Mouse (Mus musculus): ENCODE measurements around the gene Ptma. TPM values are rescaled to one million over a fixed set of nuclear protein-coding genes. Genes with fewer than 3 reads are reported as not detected.

Gene Ptma
- polyA plus RNA-seq (2014; fragmentation: Nextera tagmentation; extraction: Ambion mirVana): 2,309 and 2,480 TPM in 2 replicates

DNA sequence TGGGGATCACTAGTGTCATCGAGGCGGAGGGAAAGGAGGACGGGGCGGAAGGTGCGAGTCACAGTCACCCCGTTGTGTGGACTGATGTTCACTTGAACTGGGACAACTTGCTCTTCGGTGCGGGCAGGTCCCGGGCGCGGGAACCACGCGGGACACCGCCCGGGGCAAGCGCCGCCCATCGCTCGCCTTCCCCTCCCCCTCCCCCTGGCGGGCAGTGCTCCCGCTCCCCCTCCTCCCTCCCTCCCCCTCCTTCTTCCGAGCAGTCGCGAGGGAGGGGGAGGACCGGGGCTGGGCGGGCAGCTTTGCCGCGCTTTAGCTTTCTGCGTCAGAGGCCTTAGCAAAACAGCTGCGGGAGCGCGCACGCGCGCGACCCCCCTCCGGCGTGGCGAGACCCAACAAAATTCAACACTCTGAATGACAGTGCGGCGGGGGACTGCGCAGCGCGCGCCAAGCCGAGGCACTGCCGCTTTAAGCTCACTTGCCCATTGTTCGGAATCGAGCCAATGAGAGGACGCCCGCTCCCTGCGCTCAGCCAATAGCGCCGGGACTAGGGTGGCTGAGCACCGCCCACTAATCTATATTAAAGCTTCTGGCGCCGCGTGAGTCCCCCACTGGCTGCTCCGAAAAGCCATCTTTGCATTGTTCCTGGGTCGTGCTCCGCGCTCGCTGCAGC, at the start of gene Ptma:
Gene Ptma (plus strand): TSS at position 611 of the 673 bp plus-strand sequence.
- peaks cover 24% of the 10 kb centered on the region for H3K36me3 ChIP-seq (ENCODE audit: control insufficient read depth, insufficient read depth, low read length)
- peak; percentile 100 for DNase-seq (ENCODE audit: low spot score)

GRCm38 (mm10) chr1:86477738-86478285, 48.7 kb upstream of the Ptma start:
- Histone ChIP-seq H3K9ac (ENCODE audit: low read length) (no peak overlapping the region), H3K4me3 (ENCODE audit: low read depth, low read length) (no peak overlapping the region), H3K9me3 (replicated peaks; ENCODE audit: control insufficient read depth, low read length) (no peaks in the 10 kb centered on the region), H3K27ac (ENCODE audit: low read depth, low read length) (no peak overlapping the region), H3K36me3 (ENCODE audit: control insufficient read depth, insufficient read depth, low read length) (no peaks in the 10 kb centered on the region), H3K4me2 (ENCODE audit: low read length) (no peak overlapping the region), H3K27me3 (replicated peaks; ENCODE audit: control insufficient read depth, insufficient read depth, low read length) (no peaks in the 10 kb centered on the region), H3K4me1 (ENCODE audit: control insufficient read depth, insufficient read depth, low read length) (peaks cover 2% of the 10 kb centered on the region; the same call in 1 of the 2 replicates)
- whole genome bisulfite sequencing: 88% methylated on average over 5 of the region's 5 CpGs
- ATAC-seq (no peak), DNase-seq (ENCODE audit: low spot score) (no peak)

More for the DNA sequence above, at the start of gene Ptma:
- Histone ChIP-seq H3K4me3 (ENCODE audit: low read depth, low read length) (peak within 1 kb of the TSS; percentile 100), H3K9ac (ENCODE audit: low read length) (peak within 1 kb of the TSS; percentile 100), H3K9me3 (replicated peaks; ENCODE audit: control insufficient read depth, low read length) (no peaks in the 10 kb centered on the region), H3K27ac (ENCODE audit: low read depth, low read length) (peak within 1 kb of the TSS; percentile 100), H3K4me2 (ENCODE audit: low read length) (peak within 1 kb of the TSS; percentile 96), H3K27me3 (replicated peaks; ENCODE audit: control insufficient read depth, insufficient read depth, low read length) (no peaks in the 10 kb centered on the region), H3K4me1 (ENCODE audit: control insufficient read depth, insufficient read depth, low read length) (peaks cover 23% of the 10 kb centered on the region)
- under 1% methylated on average over 53 of the region's 63 CpGs for WGBS
- peak; percentile 94 for ATAC-seq

- no peak for ATAC-seq
Observed at GRCm38 (mm10) chr1:86479099-86479825, 47.3 kb upstream of the Ptma start.

GRCm38 (mm10) chr1:86480288-86480687, 46.2 kb upstream of the Ptma start:
- Histone ChIP-seq H3K9ac (ENCODE audit: low read length) (no peak overlapping the region), H3K27ac (ENCODE audit: low read depth, low read length) (no peak overlapping the region), H3K27me3 (replicated peaks; ENCODE audit: control insufficient read depth, insufficient read depth, low read length) (no peaks in the 10 kb centered on the region), H3K4me2 (ENCODE audit: low read length) (no peak overlapping the region), H3K4me1 (ENCODE audit: control insufficient read depth, insufficient read depth, low read length) (peaks cover 2% of the 10 kb centered on the region; the same call in 1 of the 2 replicates), H3K4me3 (ENCODE audit: low read depth, low read length) (no peak overlapping the region), H3K36me3 (ENCODE audit: control insufficient read depth, insufficient read depth, low read length) (no peaks in the 10 kb centered on the region), H3K9me3 (replicated peaks; ENCODE audit: control insufficient read depth, low read length) (no peaks in the 10 kb centered on the region)
- DNase-seq (ENCODE audit: low spot score) (no peak), ATAC-seq (no peak)
- WGBS: 91% methylated on average over 6 of the region's 6 CpGs

More at GRCm38 (mm10) chr1:86479099-86479825, 47.3 kb upstream of the Ptma start:
- no peak for DNase-seq (ENCODE audit: low spot score)
- no peaks in the 10 kb centered on the region for H3K27me3 ChIP-seq (replicated peaks; ENCODE audit: control insufficient read depth, insufficient read depth, low read length)
- no peak overlapping the region for H3K4me2 ChIP-seq (ENCODE audit: low read length)
- no peak overlapping the region for H3K9ac ChIP-seq (ENCODE audit: low read length)
- no peaks in the 10 kb centered on the region for H3K36me3 ChIP-seq (ENCODE audit: control insufficient read depth, insufficient read depth, low read length)
- no peak overlapping the region for H3K27ac ChIP-seq (ENCODE audit: low read depth, low read length)
- WGBS: 89% methylated on average over 8 of the region's 8 CpGs
- peaks cover 2% of the 10 kb centered on the region; the same call in 1 of the 2 replicates for H3K4me1 ChIP-seq (ENCODE audit: control insufficient read depth, insufficient read depth, low read length)
- no peaks in the 10 kb centered on the region for H3K9me3 ChIP-seq (replicated peaks; ENCODE audit: control insufficient read depth, low read length)
- H3K4me3 ChIP-seq (ENCODE audit: low read depth, low read length): no peak overlapping the region

DNA sequence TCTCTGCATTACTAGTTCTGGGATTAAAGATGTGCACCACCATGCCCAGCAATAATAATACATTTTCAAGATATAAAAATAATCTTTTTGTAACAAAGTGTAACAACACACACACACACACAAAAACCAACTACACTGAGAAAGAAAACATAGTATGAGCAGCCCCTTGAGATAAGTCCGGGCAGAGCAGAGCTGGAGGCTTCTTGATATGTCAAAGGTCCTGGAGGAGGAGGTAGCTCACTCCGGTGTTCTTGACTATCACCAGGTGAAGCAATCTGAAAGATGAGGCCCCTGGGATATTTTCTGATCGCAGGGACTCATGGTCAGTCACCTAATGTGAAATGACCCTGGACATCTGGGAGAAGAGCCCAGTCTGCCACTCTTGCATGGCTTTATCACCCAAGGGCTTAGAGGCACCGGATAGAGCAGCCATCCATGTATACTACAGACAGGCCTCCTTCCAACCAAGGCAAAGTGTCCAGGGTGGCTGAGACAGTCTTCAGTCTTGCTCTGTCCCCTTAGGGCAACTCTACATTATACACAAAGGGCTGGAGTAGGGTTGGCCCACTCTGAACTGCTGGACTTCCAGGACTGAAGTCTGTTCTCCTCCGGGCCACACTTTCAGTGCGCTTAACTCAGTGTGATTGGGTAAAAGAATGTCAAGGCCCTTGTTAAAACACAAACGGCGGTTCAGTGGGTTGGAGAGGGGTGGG, 45.6 kb upstream of the Ptma start:
- Histone ChIP-seq H3K4me1 (ENCODE audit: control insufficient read depth, insufficient read depth, low read length) (peaks cover 2% of the 10 kb centered on the region; the same call in 1 of the 2 replicates), H3K36me3 (ENCODE audit: control insufficient read depth, insufficient read depth, low read length) (no peaks in the 10 kb centered on the region), H3K4me2 (ENCODE audit: low read length) (no peak overlapping the region), H3K9me3 (replicated peaks; ENCODE audit: control insufficient read depth, low read length) (no peaks in the 10 kb centered on the region), H3K4me3 (ENCODE audit: low read depth, low read length) (no peak overlapping the region), H3K27ac (ENCODE audit: low read depth, low read length) (no peak overlapping the region), H3K9ac (ENCODE audit: low read length) (no peak overlapping the region), H3K27me3 (replicated peaks; ENCODE audit: control insufficient read depth, insufficient read depth, low read length) (no peaks in the 10 kb centered on the region)
- 84% methylated on average over 8 of the region's 8 CpGs for WGBS
- no peak for ATAC-seq
- DNase-seq (ENCODE audit: low spot score): no peak

- Histone ChIP-seq H3K4me1 (ENCODE audit: control insufficient read depth, insufficient read depth, low read length) (peaks cover 2% of the 10 kb centered on the region; the same call in 1 of the 2 replicates), H3K27ac (ENCODE audit: low read depth, low read length) (no peak overlapping the region), H3K4me3 (ENCODE audit: low read depth, low read length) (no peak overlapping the region), H3K36me3 (ENCODE audit: control insufficient read depth, insufficient read depth, low read length) (no peaks in the 10 kb centered on the region), H3K9me3 (replicated peaks; ENCODE audit: control insufficient read depth, low read length) (no peaks in the 10 kb centered on the region), H3K27me3 (replicated peaks; ENCODE audit: control insufficient read depth, insufficient read depth, low read length) (no peaks in the 10 kb centered on the region), H3K9ac (ENCODE audit: low read length) (no peak overlapping the region), H3K4me2 (ENCODE audit: low read length) (no peak overlapping the region)
- no peak for ATAC-seq
- WGBS: 61% methylated on average over 7 of the region's 7 CpGs
- no peak for DNase-seq (ENCODE audit: low spot score)
Observed at GRCm38 (mm10) chr1:86481468-86481867, 45.1 kb upstream of the Ptma start.

DNA sequence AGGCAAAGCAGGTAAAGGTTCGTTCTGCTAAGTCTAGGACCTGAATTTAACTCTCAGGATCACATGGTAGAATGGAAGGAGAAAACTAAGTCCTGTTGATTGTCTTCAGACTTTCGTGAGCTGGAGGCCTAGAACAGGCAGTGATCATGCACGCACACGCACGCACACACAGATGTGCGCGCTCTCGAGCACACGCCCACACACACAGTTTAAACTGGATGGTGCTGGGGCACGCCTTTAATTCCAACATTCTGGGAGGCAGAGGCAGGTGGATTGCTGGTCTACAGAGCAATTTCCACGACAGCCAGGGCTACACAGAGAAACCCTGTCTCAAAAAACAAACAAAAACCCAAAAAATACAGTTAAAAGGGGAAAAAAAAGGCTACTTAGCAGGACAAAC, 44.2 kb upstream of the Ptma start:
- Histone ChIP-seq H3K9me3 (replicated peaks; ENCODE audit: control insufficient read depth, low read length) (no peaks in the 10 kb centered on the region), H3K4me2 (ENCODE audit: low read length) (no peak overlapping the region), H3K4me1 (ENCODE audit: control insufficient read depth, insufficient read depth, low read length) (peaks cover 2% of the 10 kb centered on the region; the same call in 1 of the 2 replicates), H3K36me3 (ENCODE audit: control insufficient read depth, insufficient read depth, low read length) (no peaks in the 10 kb centered on the region), H3K4me3 (ENCODE audit: low read depth, low read length) (no peak overlapping the region), H3K27ac (ENCODE audit: low read depth, low read length) (no peak overlapping the region), H3K27me3 (replicated peaks; ENCODE audit: control insufficient read depth, insufficient read depth, low read length) (no peaks in the 10 kb centered on the region), H3K9ac (ENCODE audit: low read length) (0 out of 2 replicates have a peak overlapping the region, but pooled peaks have one; percentile 7)
- ATAC-seq (no peak), DNase-seq (ENCODE audit: low spot score) (no peak)
- 82% methylated on average over 11 of the region's 11 CpGs for WGBS

GRCm38 (mm10) chr1:86482761-86483160, 43.8 kb upstream of the Ptma start:
- DNase-seq (ENCODE audit: low spot score): peak; percentile 22
- no peaks in the 10 kb centered on the region for H3K27me3 ChIP-seq (replicated peaks; ENCODE audit: control insufficient read depth, insufficient read depth, low read length)
- H3K36me3 ChIP-seq (ENCODE audit: control insufficient read depth, insufficient read depth, low read length): no peaks in the 10 kb centered on the region
- no peaks in the 10 kb centered on the region for H3K9me3 ChIP-seq (replicated peaks; ENCODE audit: control insufficient read depth, low read length)
- no peak overlapping the region for H3K4me3 ChIP-seq (ENCODE audit: low read depth, low read length)
- 0 out of 2 replicates have a peak overlapping the region, but pooled peaks have one; percentile 7 for H3K9ac ChIP-seq (ENCODE audit: low read length)
- H3K27ac ChIP-seq (ENCODE audit: low read depth, low read length): no peak overlapping the region
- ATAC-seq: no peak
- 32% methylated on average over 1 of the region's 1 CpGs for WGBS
- peaks cover 2% of the 10 kb centered on the region; the same call in 1 of the 2 replicates for H3K4me1 ChIP-seq (ENCODE audit: control insufficient read depth, insufficient read depth, low read length)
- no peak overlapping the region for H3K4me2 ChIP-seq (ENCODE audit: low read length)
